Mouse (Mus musculus) ES-Bruce4 (cell line): ENCODE results near the gene Exosc10.

ENCODE experiments used
- CTCF ChIP-seq: IDR thresholded peaks from one replicate; pipeline ENCODE4 v1.8.1; 2011; ENCODE audit warnings: low read depth, low read length
- POLR2A ChIP-seq: IDR thresholded peaks from one replicate; pipeline ENCODE4 v1.8.1; 2011; ENCODE audit warnings: low read length; ENCODE audit not compliant: insufficient read depth

GRCm38 (mm10) chr4:148563595-148563994 lies 5.4 kb downstream of the Exosc10 start:
- TF ChIP-seq POLR2A = no peak
- no peak for TF ChIP-seq CTCF
